Mouse (Mus musculus) intestine, embryonic 16.5 days (tissue): ENCODE measurements around the gene Cmtr1. TPM values are rescaled to one million over a fixed set of nuclear protein-coding genes. Genes with fewer than 3 reads are reported as not detected.
"Not testable (repeated sequence)": the region's sequence is repeated elsewhere in the genome, so short reads cannot be mapped to it uniquely, and the experiment has no call there.

Experiments used
- ATAC-seq: fragments of 200-750 bp; cut with Nextera tagmentation; 2 replicates; pipeline ENCODE4 v1.8.0; 2017; ENCODE audit warnings: moderate TSS enrichment, moderate library complexity
- H3K27ac ChIP-seq: fragments of 300-500 bp; sonication (generic); 2 replicates; pipeline ENCODE4 v1.5.1; 2014; ENCODE audit warnings: mild to moderate bottlenecking, low read length
- H3K27me3 ChIP-seq: fragments of 300-500 bp; sonication (generic); replicated peaks from 2 replicates; pipeline ENCODE4 v1.6.1; 2014; ENCODE audit warnings: low read length, control low read depth, mixed read lengths; ENCODE audit not compliant: control insufficient read depth, insufficient read depth
- H3K36me3 ChIP-seq: fragments of 300-500 bp; sonication (generic); 2 replicates; pipeline ENCODE4 v1.6.1; 2014; ENCODE audit warnings: low read length, control low read depth; ENCODE audit not compliant: control insufficient read depth, insufficient read depth
- H3K4me1 ChIP-seq: fragments of 300-500 bp; sonication (generic); 2 replicates; pipeline ENCODE4 v1.6.1; 2014; ENCODE audit warnings: low read length, control low read depth, mixed read lengths; ENCODE audit not compliant: control insufficient read depth, insufficient read depth
- H3K4me2 ChIP-seq: fragments of 300-500 bp; sonication (generic); 2 replicates; pipeline ENCODE4 v1.6.1; 2014; ENCODE audit warnings: low read depth, low read length, control low read depth
- H3K4me3 ChIP-seq: fragments of 300-500 bp; sonication (generic); 2 replicates; pipeline ENCODE4 v1.5.1; 2014; ENCODE audit warnings: mild to moderate bottlenecking, low read length
- H3K9ac ChIP-seq: fragments of 300-500 bp; sonication (generic); 2 replicates; pipeline ENCODE4 v1.6.1; 2014; ENCODE audit warnings: low read depth, low read length
- H3K9me3 ChIP-seq: fragments of 300-500 bp; sonication (generic); 2 replicates; pipeline ENCODE4 v1.6.1; 2016; ENCODE audit warnings: low read length, control low read depth; ENCODE audit not compliant: control insufficient read depth
- WGBS: fragments of 180-500 bp; shearing (Covaris S2); extraction: QIAGEN DNeasy Blood & Tissue Kit; methylation state at CpG from one replicate; pipeline ENCODE4 v1.1.7; 2014; 5-methylcytosine and 5-hydroxymethylcytosine counted together
- polyA plus RNA-seq: library from polyadenylated mRNA; unstranded; fragments of >200 nt; fragmentation: Nextera tagmentation; extraction: Ambion mirVana; gene quantifications from 2 replicates; pipeline ENCODE4 v1.2.1, GENCODE M21; 2015

Cmtr1 gene
- polyA plus RNA-seq, 1 experiment from 2014 or later = 92.7 TPM

DNA sequence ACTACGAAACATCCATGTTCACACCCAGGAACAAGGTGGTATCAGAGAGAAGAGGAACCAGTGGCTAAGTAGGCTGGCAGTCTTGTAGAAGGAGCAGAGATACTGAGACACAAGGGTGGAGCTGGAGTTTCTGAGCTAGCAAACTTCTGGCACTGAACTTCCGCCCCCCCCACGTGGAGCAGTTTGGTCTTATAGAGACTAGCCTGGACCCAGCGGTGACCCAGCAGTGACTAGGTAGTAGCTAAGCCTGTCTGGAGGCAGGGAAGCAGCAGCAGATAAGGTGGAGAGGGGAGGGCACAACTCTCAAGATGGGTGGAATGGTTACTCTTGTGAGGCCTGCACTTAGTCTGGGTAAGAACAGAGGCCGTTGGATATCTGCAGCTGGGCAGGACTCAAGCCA lies 48.4 kb downstream of the Cmtr1 start:
- Histone ChIP-seq H3K4me1 (peaks cover 6% of the 10 kb centered on the region), H3K36me3 (no peaks in the 10 kb centered on the region), H3K4me3 (no peak overlapping the region), H3K27ac (no peak overlapping the region), H3K4me2 (no peak overlapping the region), H3K27me3 (no peaks in the 10 kb centered on the region), H3K9ac (no peak overlapping the region), H3K9me3 (no peaks in the 10 kb centered on the region)
- no peak for ATAC-seq
- WGBS = 78% methylated on average over 5 of the region's 5 CpGs

DNA sequence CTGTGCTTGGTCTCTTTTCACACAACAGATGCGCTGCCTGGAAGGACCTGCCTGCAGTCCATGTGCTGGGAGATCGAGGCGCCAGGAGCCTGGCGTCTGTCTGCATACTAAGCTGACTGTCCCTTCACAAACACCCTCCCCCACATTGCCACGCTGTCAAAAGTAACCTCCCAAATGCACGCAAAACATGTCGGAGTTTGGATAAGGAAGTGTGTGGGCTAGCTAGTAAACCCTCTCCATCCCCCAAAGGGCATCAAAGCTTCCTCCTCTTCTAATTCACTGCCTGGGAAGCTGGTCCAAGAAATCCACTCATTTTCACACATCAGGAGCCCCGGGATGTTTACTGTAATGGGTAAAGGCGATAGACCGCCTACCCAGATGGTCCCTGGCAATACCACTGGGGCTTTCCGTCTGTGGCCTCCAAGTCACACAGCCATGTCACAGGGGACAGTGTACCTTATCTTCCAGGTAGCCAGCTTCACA lies 50.2 kb downstream of the Cmtr1 start:
- Histone ChIP-seq H3K4me3 (no peak overlapping the region), H3K36me3 (no peaks in the 10 kb centered on the region), H3K27ac (no peak overlapping the region), H3K9me3 (no peaks in the 10 kb centered on the region), H3K27me3 (no peaks in the 10 kb centered on the region), H3K9ac (no peak overlapping the region), H3K4me1 (peaks cover 6% of the 10 kb centered on the region), H3K4me2 (no peak overlapping the region)
- 61% methylated on average over 11 of the region's 11 CpGs for WGBS
- no peak for ATAC-seq

DNA sequence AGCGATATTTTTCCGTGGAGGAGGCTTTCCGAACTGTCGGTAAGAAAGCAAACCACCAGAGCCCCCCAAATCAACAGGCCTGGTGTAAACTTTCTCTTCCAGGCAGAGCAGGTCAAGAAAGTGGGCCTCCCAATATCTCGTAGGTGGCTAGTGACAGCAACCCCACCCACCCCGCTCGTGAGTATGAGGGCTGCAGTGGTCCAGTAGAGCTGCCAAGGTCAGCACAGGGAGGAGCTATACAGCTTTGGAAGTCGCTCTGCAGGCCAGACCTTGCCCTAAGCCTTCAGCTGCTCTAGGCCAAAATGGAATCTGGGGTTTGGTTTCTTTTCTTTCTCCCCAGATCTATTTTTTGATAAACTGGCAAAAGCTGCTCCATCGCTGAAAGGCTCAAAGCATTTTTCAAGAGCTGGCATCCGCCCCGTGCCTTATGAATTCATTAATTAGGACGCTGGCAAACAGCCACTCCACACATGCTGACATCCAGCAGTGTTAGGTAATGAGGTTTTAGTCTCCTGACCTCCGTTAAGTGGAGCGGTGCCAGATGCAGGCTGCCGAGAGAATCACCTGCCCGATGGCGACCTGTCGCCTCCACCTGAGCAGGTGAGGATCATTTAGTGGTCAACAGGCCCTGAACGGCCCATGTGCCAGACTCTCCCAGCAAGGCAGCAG lies 50.8 kb downstream of the Cmtr1 start:
- 64% methylated on average over 19 of the region's 19 CpGs for WGBS
- ATAC-seq = no peak
- H3K36me3 ChIP-seq = no peaks in the 10 kb centered on the region
- H3K27ac ChIP-seq = no peak overlapping the region
- H3K9ac ChIP-seq = no peak overlapping the region
- no peak overlapping the region for H3K4me3 ChIP-seq
- H3K9me3 ChIP-seq = no peaks in the 10 kb centered on the region
- no peak overlapping the region for H3K4me2 ChIP-seq
- no peaks in the 10 kb centered on the region for H3K27me3 ChIP-seq
- H3K4me1 ChIP-seq = peaks cover 12% of the 10 kb centered on the region

DNA sequence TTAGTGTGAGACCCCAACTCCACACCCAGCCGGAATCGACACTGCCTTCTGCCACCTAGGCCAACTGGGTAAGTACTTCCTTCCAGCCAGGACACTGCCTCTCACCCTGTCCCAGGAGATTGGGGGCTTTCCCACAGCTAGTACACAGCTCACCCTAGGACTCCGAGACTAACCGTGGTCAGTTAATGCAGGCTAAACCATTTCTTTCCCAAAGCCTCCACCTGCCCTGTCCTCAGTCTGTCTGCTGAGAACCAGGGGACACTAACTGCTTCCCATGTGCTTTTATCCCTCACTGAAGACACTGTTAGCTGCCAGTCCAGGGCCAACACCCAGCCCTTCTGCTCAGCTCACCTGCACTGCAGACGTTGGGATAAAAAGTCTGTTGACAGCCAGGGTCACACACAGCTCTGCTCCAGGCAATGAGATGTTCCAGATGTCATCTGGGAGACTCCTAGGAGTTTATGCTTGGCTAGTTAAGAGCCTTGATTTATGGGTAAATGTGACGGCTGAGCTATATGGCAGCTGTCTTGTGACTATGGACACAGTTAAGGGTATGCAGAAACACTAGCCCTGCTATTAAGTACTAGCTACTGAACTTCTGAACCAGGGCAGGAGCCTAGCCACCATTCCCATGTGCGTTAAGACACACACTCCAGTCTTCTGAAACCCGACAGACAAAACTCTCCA lies 51.5 kb downstream of the Cmtr1 start:
- 56% methylated on average over 8 of the region's 8 CpGs for WGBS
- Histone ChIP-seq H3K36me3 (no peaks in the 10 kb centered on the region), H3K4me3 (no peak overlapping the region), H3K27me3 (no peaks in the 10 kb centered on the region), H3K4me2 (no peak overlapping the region), H3K9me3 (no peaks in the 10 kb centered on the region), H3K9ac (no peak overlapping the region), H3K4me1 (peaks cover 14% of the 10 kb centered on the region), H3K27ac (no peak overlapping the region)
- no peak for ATAC-seq

DNA sequence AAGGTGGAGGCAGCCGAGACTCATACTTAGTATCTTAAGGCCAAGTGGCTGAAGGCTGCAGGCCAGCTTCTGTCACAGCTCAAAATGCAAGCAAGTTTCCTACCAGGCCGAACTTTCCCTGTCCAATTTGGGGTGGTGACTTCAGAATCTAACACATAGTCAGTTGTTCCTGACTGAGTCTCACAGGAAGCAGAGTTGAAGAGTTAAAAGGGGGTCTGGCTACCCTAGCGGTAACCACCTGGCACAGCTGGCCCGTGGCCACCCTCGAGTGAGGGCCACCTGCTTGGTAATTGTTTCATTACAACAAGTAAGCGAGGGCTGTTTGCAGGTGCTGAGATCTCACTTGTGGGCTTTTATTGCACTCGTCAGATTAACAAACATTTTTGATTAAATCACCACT lies 52.2 kb downstream of the Cmtr1 start:
- Histone ChIP-seq H3K4me2 (no peak overlapping the region), H3K4me3 (no peak overlapping the region), H3K9ac (no peak overlapping the region), H3K36me3 (no peaks in the 10 kb centered on the region), H3K4me1 (peaks cover 18% of the 10 kb centered on the region), H3K27me3 (no peaks in the 10 kb centered on the region), H3K9me3 (no peaks in the 10 kb centered on the region), H3K27ac (no peak overlapping the region)
- no peak for ATAC-seq
- 63% methylated on average over 7 of the region's 7 CpGs for WGBS

DNA sequence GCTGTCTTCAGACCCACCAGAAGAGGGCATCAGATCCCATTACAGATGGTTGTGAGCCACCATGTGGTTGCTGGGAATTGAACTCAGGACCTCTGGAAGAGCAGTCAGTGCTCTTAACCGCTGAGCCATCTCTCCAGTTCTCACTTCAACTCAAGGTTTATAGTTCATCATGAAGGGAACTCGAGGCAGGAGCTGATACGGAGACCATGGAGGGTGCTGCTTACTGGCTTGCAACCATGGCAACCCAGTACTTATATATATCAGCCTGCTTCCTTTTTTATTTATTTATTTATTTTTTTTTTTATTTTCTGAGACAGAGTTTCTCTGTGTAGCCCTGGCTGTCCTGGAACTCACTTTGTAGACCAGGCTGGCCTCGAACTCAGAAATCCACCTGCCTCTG lies 53.3 kb downstream of the Cmtr1 start:
- ATAC-seq, H3K4me2 ChIP-seq, H3K9me3 ChIP-seq, H3K27ac ChIP-seq, H3K4me3 ChIP-seq, H3K27me3 ChIP-seq, H3K36me3 ChIP-seq, H3K9ac ChIP-seq: not testable (repeated sequence)
- WGBS = 94% methylated on average over 4 of the region's 4 CpGs
- H3K4me1 ChIP-seq = peaks cover 18% of the 10 kb centered on the region

DNA sequence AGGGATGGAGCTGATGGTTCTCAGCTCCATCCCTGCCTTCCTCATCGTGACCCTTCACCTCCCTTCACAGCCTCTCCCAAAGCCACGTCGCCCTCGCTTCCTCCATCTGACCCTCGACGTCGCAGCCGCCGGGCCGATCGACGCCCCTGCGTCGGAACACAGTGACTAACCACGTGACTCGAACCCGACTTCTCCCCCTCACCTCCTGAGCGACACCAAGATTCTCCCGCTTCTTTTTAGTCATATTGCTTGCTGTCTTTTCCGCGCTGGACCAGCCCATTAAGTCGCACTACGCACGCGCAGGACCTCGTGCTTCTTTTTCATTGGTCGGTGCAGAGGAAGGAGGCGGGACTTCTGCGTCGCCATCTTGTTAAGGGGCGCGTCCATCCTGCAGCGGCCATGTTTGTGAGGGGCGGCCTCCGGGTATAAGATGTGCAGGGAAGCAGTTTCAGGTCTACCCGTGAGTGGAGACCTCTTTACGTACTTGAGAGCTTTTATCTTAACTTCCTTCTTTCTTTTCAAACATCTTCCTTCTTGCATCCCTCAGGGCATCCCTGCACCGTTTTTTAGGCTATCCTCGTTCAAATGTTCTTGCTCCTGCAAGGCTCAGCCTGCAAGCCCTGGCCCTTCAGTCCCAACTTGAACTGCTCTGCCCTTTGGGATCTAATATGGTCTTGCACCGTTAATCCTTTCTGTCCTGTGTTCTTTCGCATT lies 56.5 kb downstream of the Cmtr1 start, which contains the start of gene Ccdc167:
Gene Ccdc167 (minus strand): TSS at position 313 of the 714 bp plus-strand sequence.
- Histone ChIP-seq H3K27me3 (no peaks in the 10 kb centered on the region), H3K36me3 (no peaks in the 10 kb centered on the region), H3K4me1 (peaks cover 18% of the 10 kb centered on the region), H3K4me3 (peak within 1 kb of the TSS; percentile 63), H3K4me2 (peak within 1 kb of the TSS; percentile 76), H3K9ac (peak within 1 kb of the TSS; percentile 72), H3K27ac (peak within 1 kb of the TSS; percentile 21; the same call in 1 of the 2 replicates), H3K9me3 (no peaks in the 10 kb centered on the region)
- ATAC-seq = peak; percentile 96
- 5% methylated on average over 41 of the region's 41 CpGs for WGBS

DNA sequence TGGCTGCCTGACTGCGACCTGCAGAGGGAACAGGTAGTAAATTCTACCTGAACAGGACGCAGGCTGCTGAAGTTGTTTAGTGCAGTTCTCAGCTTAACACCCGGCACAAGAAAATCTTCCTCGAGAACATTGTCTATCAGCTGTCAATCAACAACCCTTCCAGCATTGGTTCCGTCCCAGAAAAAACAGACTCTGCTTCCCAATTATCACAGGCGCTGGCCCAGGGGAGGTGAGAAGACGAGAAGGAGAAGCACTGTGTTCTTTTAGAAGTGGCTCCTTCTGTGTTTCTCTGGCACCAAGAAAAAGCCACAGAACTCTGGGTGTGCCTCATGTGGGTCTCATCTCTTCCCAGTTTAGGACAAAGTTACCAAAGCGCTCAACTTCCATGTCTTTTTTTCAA lies 58.3 kb downstream of the Cmtr1 start:
- H3K4me1 ChIP-seq = peaks cover 12% of the 10 kb centered on the region
- H3K4me3 ChIP-seq = no peak overlapping the region
- no peak overlapping the region for H3K9ac ChIP-seq
- no peak for ATAC-seq
- H3K36me3 ChIP-seq = no peaks in the 10 kb centered on the region
- no peaks in the 10 kb centered on the region for H3K27me3 ChIP-seq
- WGBS = 86% methylated on average over 8 of the region's 8 CpGs
- H3K27ac ChIP-seq = no peak overlapping the region
- no peak overlapping the region for H3K4me2 ChIP-seq
- no peaks in the 10 kb centered on the region for H3K9me3 ChIP-seq
